Mouse (Mus musculus): ENCODE results near the gene Cenpa. TPM values are rescaled to one million over a fixed set of nuclear protein-coding genes. Genes with fewer than 3 reads are reported as not detected.

Cenpa gene
- total RNA-seq (2021): 1 to 10 TPM; 4.8 to 5.5 TPM
- long read RNA-seq, experiment 1, partial matches to known transcripts: 0 of 5 reads
- long read RNA-seq, experiment 1, other reads (novel, unspliced or antisense): 0 of 5 reads
- long read RNA-seq, experiment 2, partial matches to known transcripts: 0 of 4 reads
- long read RNA-seq, experiment 2, other reads (novel, unspliced or antisense): 1 of 4 reads

- DNase-seq (ENCODE audit: low spot score in 2 of 2): peak; percentile 82 to 96
These were observed at the start of gene Cenpa for GRCm38 (mm10) chr5:30666391-30667195. Cenpa (plus strand) TSS chr5:30666777.

- DNase-seq (ENCODE audit: low spot score in 2 of 2): no peak
These were observed 49.2 kb upstream of the Cenpa start for GRCm38 (mm10) chr5:30617357-30617756.

- DNase-seq (ENCODE audit: low spot score in 2 of 2): no peak
These were observed 48.7 kb upstream of the Cenpa start for GRCm38 (mm10) chr5:30617851-30618250.

- no peak for DNase-seq (ENCODE audit: low spot score in 2 of 2)
These were observed 48.1 kb upstream of the Cenpa start for GRCm38 (mm10) chr5:30618376-30619003.

GRCm38 (mm10) chr5:30619211-30619610, 47.4 kb upstream of the Cenpa start:
- DNase-seq (ENCODE audit: low spot score in 2 of 2): no peak

- DNase-seq (ENCODE audit: low spot score in 2 of 2): no peak
These were observed 46.0 kb upstream of the Cenpa start for GRCm38 (mm10) chr5:30620567-30620966.

- no peak for DNase-seq (ENCODE audit: low spot score in 2 of 2)
These were observed 45.3 kb upstream of the Cenpa start for GRCm38 (mm10) chr5:30621211-30621790.

GRCm38 (mm10) chr5:30621844-30622176, 44.8 kb upstream of the Cenpa start:
- DNase-seq (ENCODE audit: low spot score in 2 of 2): no peak

- no peak for DNase-seq (ENCODE audit: low spot score in 2 of 2)
These were observed 44.3 kb upstream of the Cenpa start for GRCm38 (mm10) chr5:30622177-30622840.

GRCm38 (mm10) chr5:30622841-30623185, 43.8 kb upstream of the Cenpa start:
- DNase-seq (ENCODE audit: low spot score in 2 of 2): no peak

GRCm38 (mm10) chr5:30623380-30623779, 43.2 kb upstream of the Cenpa start:
- DNase-seq (ENCODE audit: low spot score in 2 of 2): no peak

GRCm38 (mm10) chr5:30624311-30624710, 42.3 kb upstream of the Cenpa start:
- DNase-seq (ENCODE audit: low spot score in 2 of 2): no peak

- no peak for DNase-seq (ENCODE audit: low spot score in 2 of 2)
These were observed 41.7 kb upstream of the Cenpa start for GRCm38 (mm10) chr5:30624908-30625307.

GRCm38 (mm10) chr5:30625379-30625778, 41.2 kb upstream of the Cenpa start:
- DNase-seq (ENCODE audit: low spot score in 2 of 2): no peak

- no peak for DNase-seq (ENCODE audit: low spot score in 2 of 2)
These were observed 40.1 kb upstream of the Cenpa start for GRCm38 (mm10) chr5:30626331-30627105.

GRCm38 (mm10) chr5:30628511-30628910, 38.1 kb upstream of the Cenpa start:
- no peak for DNase-seq (ENCODE audit: low spot score in 2 of 2)

- DNase-seq (ENCODE audit: low spot score in 2 of 2): no peak
These were observed 36.2 kb upstream of the Cenpa start for GRCm38 (mm10) chr5:30630401-30630800.

- no peak for DNase-seq (ENCODE audit: low spot score in 2 of 2)
These were observed 34.4 kb upstream of the Cenpa start for GRCm38 (mm10) chr5:30632134-30632533.

- DNase-seq (ENCODE audit: low spot score in 2 of 2): no peak
These were observed 29.6 kb upstream of the Cenpa start for GRCm38 (mm10) chr5:30636994-30637393.

GRCm38 (mm10) chr5:30638041-30638440, 28.5 kb upstream of the Cenpa start:
- DNase-seq (ENCODE audit: low spot score in 2 of 2): peak; percentile 75 to 83

Measured in layer of hippocampus, postnatal 14 days (tissue).